Mouse (Mus musculus): ENCODE results near the gene Ccdc36. TPM values are rescaled to one million over a fixed set of nuclear protein-coding genes. Genes with fewer than 3 reads are reported as not detected.
A peak's percentile ranks its signal among the peaks of the same experiment; 100 is the strongest.

The Ccdc36 gene
- 1.6 TPM in 2 replicates for polyA plus RNA-seq (2015; fragmentation: Nextera tagmentation; extraction: Ambion mirVana)

DNA sequence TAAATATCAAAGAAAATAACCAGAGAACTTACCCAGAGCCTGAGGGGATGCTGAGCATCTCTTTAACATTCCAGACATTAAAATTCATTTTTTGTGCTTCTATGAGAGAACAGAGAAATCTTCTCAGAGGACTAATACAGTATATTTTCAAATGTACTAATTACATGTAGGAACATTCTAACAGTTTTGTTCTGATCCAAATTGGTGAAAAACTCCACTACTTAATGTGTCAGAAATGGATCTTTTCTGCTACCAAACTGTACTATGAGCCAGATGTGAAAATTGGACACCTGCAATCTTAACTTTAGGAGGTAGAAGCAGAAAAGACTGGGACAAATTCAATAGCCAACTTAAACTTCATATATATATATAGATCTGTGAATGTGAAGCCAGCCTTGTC lies at the start of gene Ccdc36:
Gene Ccdc36, minus strand, starts transcription at position 101 of the 400 bp plus-strand sequence.
- Histone ChIP-seq H3K4me3 (replicated peaks) (no peak within 1 kb of the TSS), H3K27me3 (no peaks in the 10 kb centered on the region), H3K4me2 (no peak within 1 kb of the TSS), H3K4me1 (0 out of 2 replicates have a peak, but pooled peaks cover 5% of the 10 kb centered on the region), H3K36me3 (no peaks in the 10 kb centered on the region), H3K9me3 (replicated peaks) (no peaks in the 10 kb centered on the region), H3K9ac (no peak within 1 kb of the TSS), H3K27ac (no peak within 1 kb of the TSS)
- ATAC-seq (replicated peaks; ENCODE audit: low FRiP score), result no peak

DNA sequence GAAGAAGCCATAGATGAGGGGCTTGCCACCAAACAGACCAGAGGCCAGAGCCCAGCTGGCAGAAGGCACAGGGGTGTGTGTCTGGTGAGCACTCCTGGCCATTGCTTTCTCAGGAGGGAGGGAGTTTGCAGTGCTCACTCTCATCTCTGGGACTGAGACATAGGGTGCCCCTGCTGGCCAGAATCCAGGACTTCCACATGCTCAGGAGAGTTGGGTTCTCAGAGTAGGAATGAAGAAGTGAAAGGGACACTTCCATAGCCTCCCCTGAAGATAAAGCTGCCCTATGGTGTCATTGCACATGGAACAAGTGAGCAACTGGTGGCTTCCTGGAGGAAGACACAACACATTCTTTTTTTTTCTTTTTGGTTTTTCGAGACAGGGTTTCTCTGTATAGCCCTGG lies 46.2 kb upstream of the Ccdc36 start:
- Histone ChIP-seq H3K4me2 (no peak overlapping the region), H3K4me1 (peaks cover 10% of the 10 kb centered on the region), H3K27me3 (no peaks in the 10 kb centered on the region), H3K4me3 (replicated peaks) (no peak overlapping the region), H3K9me3 (replicated peaks) (no peaks in the 10 kb centered on the region), H3K36me3 (no peaks in the 10 kb centered on the region), H3K9ac (no peak overlapping the region), H3K27ac (no peak overlapping the region)
- WGBS, result 73% methylated on average over 1 of the region's 1 CpGs
- ATAC-seq (replicated peaks; ENCODE audit: low FRiP score), result no peak

- Histone ChIP-seq H3K9me3 (replicated peaks) (no peaks in the 10 kb centered on the region), H3K36me3 (peaks cover 28% of the 10 kb centered on the region), H3K4me1 (no peaks in the 10 kb centered on the region), H3K27me3 (no peaks in the 10 kb centered on the region), H3K9ac (no peak overlapping the region), H3K4me3 (replicated peaks) (no peak overlapping the region), H3K4me2 (no peak overlapping the region), H3K27ac (no peak overlapping the region)
- 51% methylated on average over 4 of the region's 4 CpGs for WGBS
- no peak for ATAC-seq (replicated peaks; ENCODE audit: low FRiP score)
Measured at GRCm38 (mm10) chr9:108469845-108470244, 41.6 kb upstream of the Ccdc36 start.

- no peaks in the 10 kb centered on the region for H3K9me3 ChIP-seq (replicated peaks)
- ATAC-seq (replicated peaks; ENCODE audit: low FRiP score), result no peak
- no peaks in the 10 kb centered on the region for H3K4me1 ChIP-seq
- peaks cover 32% of the 10 kb centered on the region for H3K36me3 ChIP-seq
- no peak overlapping the region for H3K4me3 ChIP-seq (replicated peaks)
- H3K9ac ChIP-seq, result no peak overlapping the region
- WGBS, result 29% methylated on average over 5 of the region's 5 CpGs
- no peak overlapping the region for H3K27ac ChIP-seq
- no peak overlapping the region for H3K4me2 ChIP-seq
- H3K27me3 ChIP-seq, result no peaks in the 10 kb centered on the region
Measured at GRCm38 (mm10) chr9:108469430-108469829, 41.1 kb upstream of the Ccdc36 start.

- 94% methylated on average over 2 of the region's 2 CpGs for WGBS
- Histone ChIP-seq H3K9ac (no peak overlapping the region), H3K27me3 (no peaks in the 10 kb centered on the region), H3K27ac (no peak overlapping the region), H3K4me1 (peaks cover 20% of the 10 kb centered on the region), H3K9me3 (replicated peaks) (no peaks in the 10 kb centered on the region), H3K4me2 (no peak overlapping the region), H3K4me3 (replicated peaks) (no peak overlapping the region), H3K36me3 (peaks cover 51% of the 10 kb centered on the region)
- ATAC-seq (replicated peaks; ENCODE audit: low FRiP score), result no peak
Measured at GRCm38 (mm10) chr9:108466219-108466618, 37.9 kb upstream of the Ccdc36 start.

DNA sequence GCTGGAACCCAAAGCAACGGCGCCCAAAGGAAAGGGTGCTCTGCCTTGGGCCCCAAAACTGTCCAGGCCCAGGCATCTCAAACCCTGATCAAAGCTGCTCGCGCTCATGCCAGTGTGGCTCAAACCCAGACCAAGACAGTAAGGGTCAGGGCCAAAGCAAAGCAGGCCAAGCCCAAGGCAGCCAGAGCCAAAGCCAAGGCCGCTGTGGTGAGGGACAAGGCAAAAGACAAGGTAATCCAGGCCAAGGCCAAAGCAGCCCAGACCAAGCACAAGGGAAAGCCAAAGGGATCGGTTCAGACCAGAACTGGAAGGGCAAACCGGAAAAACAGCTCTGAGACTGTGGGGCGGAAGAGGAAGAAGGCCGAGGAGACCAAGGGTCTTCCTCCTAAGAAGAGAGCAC lies 35.4 kb upstream of the Ccdc36 start:
- ATAC-seq (replicated peaks; ENCODE audit: low FRiP score), result no peak
- no peaks in the 10 kb centered on the region for H3K27me3 ChIP-seq
- WGBS, result 91% methylated on average over 9 of the region's 9 CpGs
- no peak overlapping the region for H3K27ac ChIP-seq
- H3K4me2 ChIP-seq, result no peak overlapping the region
- H3K4me3 ChIP-seq (replicated peaks), result no peak overlapping the region
- H3K36me3 ChIP-seq, result peaks cover 51% of the 10 kb centered on the region
- no peaks in the 10 kb centered on the region for H3K9me3 ChIP-seq (replicated peaks)
- H3K9ac ChIP-seq, result no peak overlapping the region
- H3K4me1 ChIP-seq, result peaks cover 29% of the 10 kb centered on the region

- Histone ChIP-seq H3K27me3 (no peaks in the 10 kb centered on the region), H3K36me3 (peaks cover 46% of the 10 kb centered on the region), H3K9ac (0 out of 2 replicates have a peak overlapping the region, but pooled peaks have one; percentile 17), H3K9me3 (replicated peaks) (no peaks in the 10 kb centered on the region), H3K4me2 (peak overlapping the region; percentile 85), H3K4me1 (peaks cover 29% of the 10 kb centered on the region), H3K4me3 (replicated peaks) (peak overlapping the region; percentile 93), H3K27ac (peak overlapping the region; percentile 97)
- ATAC-seq (replicated peaks; ENCODE audit: low FRiP score), result peak; percentile 35; the same call in 1 of the 2 replicates
- WGBS, result 57% methylated on average over 10 of the region's 10 CpGs
Measured at GRCm38 (mm10) chr9:108462192-108462591, 33.9 kb upstream of the Ccdc36 start.

DNA sequence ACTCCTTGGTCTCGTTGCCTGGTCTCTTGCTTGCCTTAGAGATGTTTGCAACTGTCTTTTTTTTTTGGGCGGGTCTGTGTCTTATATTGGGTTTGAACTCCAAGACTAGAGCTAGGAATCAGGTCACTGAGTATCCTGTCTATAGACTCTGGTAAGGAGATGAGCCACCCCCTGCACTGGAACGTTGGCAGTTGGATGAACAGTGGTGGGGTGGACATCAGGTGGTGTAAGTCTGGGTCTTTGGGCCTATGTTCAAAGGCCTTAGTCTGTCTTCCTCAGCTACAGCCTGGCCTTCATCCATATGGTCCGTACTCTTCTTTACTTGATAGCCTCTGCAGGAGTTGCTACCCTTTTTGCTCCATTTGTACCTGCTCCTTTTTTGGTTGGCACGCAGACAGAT lies 33.4 kb upstream of the Ccdc36 start:
- Histone ChIP-seq H3K36me3 (peaks cover 42% of the 10 kb centered on the region), H3K27ac (peak overlapping the region; percentile 97), H3K4me1 (peaks cover 29% of the 10 kb centered on the region), H3K4me3 (replicated peaks) (peak overlapping the region; percentile 93), H3K4me2 (peak overlapping the region; percentile 85), H3K9me3 (replicated peaks) (no peaks in the 10 kb centered on the region), H3K27me3 (no peaks in the 10 kb centered on the region), H3K9ac (peak overlapping the region; percentile 93)
- ATAC-seq (replicated peaks; ENCODE audit: low FRiP score), result no peak
- 86% methylated on average over 5 of the region's 5 CpGs for WGBS

DNA sequence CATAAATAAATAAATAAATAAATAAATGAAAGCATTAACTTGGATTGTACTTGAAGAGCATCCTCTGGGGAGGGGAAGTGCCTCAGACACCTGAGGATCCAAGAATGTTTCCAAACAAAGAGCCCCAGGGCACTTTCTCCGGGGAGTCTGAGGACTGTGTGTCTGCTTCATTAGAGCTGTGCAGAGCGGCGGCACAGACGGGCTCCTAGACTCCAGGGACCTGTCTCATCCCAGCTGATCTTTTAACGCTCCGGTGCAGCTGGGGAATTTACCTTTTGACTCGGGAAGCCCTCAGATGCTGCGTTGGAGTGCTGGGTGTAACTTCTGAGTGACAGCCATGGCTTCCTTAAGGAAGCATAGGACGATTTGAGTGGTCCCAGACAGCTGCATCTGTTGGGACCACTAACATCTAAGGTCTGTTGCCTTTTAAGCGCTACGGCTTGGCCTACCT lies 32.9 kb upstream of the Ccdc36 start, which contains the start of gene Klhdc8b:
Gene Klhdc8b, minus strand, starts transcription at position 401 of the 451 bp plus-strand sequence.
- no peaks in the 10 kb centered on the region for H3K27me3 ChIP-seq
- H3K36me3 ChIP-seq, result peaks cover 37% of the 10 kb centered on the region
- peak within 1 kb of the TSS; percentile 85 for H3K4me2 ChIP-seq
- no peaks in the 10 kb centered on the region for H3K9me3 ChIP-seq (replicated peaks)
- peak; percentile 45 for ATAC-seq (replicated peaks; ENCODE audit: low FRiP score)
- H3K4me3 ChIP-seq (replicated peaks), result peak within 1 kb of the TSS; percentile 93
- H3K27ac ChIP-seq, result peak within 1 kb of the TSS; percentile 97
- H3K4me1 ChIP-seq, result peaks cover 29% of the 10 kb centered on the region
- H3K9ac ChIP-seq, result peak within 1 kb of the TSS; percentile 93
- 16% methylated on average over 11 of the region's 11 CpGs for WGBS

- no peaks in the 10 kb centered on the region for H3K27me3 ChIP-seq
- H3K4me1 ChIP-seq, result peaks cover 29% of the 10 kb centered on the region
- H3K27ac ChIP-seq, result peak within 1 kb of the TSS; percentile 97
- peak within 1 kb of the TSS; percentile 93 for H3K4me3 ChIP-seq (replicated peaks)
- no peaks in the 10 kb centered on the region for H3K9me3 ChIP-seq (replicated peaks)
- peaks cover 30% of the 10 kb centered on the region for H3K36me3 ChIP-seq
- H3K4me2 ChIP-seq, result peak within 1 kb of the TSS; percentile 85
- peak; percentile 78 for ATAC-seq (replicated peaks; ENCODE audit: low FRiP score)
- whole genome bisulfite sequencing, result under 1% methylated on average over 52 of the region's 52 CpGs
- H3K9ac ChIP-seq, result peak within 1 kb of the TSS; percentile 93
Measured at GRCm38 (mm10) chr9:108460319-108461178, 32.3 kb upstream of the Ccdc36 start, which contains the start of gene Ccdc71. Gene Ccdc71 (plus strand): TSS chr9:108460527.

DNA sequence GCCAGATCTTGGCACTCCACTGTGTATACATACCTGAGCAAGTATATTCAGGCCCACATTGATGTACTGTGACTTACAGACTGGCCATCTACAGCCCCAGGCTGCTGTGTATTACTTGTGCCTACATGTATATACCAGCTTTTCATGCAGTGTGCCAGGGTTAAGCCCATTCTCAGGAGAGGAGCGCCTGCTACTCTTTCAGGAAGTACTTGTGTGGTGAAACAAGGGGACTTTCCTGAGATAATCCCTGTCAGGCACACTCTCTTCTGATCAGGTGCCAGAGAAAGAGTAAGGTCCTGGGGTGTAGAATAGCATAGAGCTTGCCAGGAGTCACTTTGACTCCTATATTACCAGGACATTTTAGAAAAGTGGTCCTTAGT lies 31.6 kb upstream of the Ccdc36 start:
- Histone ChIP-seq H3K4me1 (peaks cover 29% of the 10 kb centered on the region), H3K4me3 (replicated peaks) (peak overlapping the region; percentile 93), H3K9me3 (replicated peaks) (no peaks in the 10 kb centered on the region), H3K27ac (peak overlapping the region; percentile 97), H3K9ac (no peak overlapping the region), H3K36me3 (peaks cover 24% of the 10 kb centered on the region), H3K4me2 (peak overlapping the region; percentile 85), H3K27me3 (no peaks in the 10 kb centered on the region)
- no peak for ATAC-seq (replicated peaks; ENCODE audit: low FRiP score)
- WGBS, result 90% methylated on average over 1 of the region's 1 CpGs

DNA sequence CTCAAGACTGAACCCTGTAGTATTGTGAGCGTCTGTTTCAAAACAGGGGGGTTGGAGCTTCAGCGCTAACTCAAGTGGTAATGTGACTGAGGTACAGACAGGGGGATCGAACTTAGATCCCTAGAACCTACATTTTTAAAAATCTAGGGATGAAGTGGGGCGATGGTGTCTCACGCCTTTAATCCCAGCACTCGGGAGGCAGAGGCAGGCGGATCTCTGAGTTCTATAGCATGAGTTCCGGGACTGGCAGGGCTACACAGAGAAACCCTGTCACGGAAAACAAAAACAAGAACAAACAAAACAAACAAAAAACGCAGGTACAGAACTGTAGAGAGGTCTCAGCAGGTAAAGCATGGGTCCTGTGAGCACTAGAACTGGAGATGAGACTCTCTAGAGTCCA lies 28.7 kb upstream of the Ccdc36 start:
- H3K27me3 ChIP-seq, result no peaks in the 10 kb centered on the region
- no peaks in the 10 kb centered on the region for H3K36me3 ChIP-seq
- 84% methylated on average over 10 of the region's 10 CpGs for WGBS

More for the DNA sequence above, 28.7 kb upstream of the Ccdc36 start:
- no peak for ATAC-seq (replicated peaks; ENCODE audit: low FRiP score)
- H3K4me1 ChIP-seq, result peaks cover 32% of the 10 kb centered on the region
- H3K4me2 ChIP-seq, result no peak overlapping the region
- H3K9ac ChIP-seq, result no peak overlapping the region
- no peak overlapping the region for H3K27ac ChIP-seq
- H3K4me3 ChIP-seq (replicated peaks), result no peak overlapping the region
- no peaks in the 10 kb centered on the region for H3K9me3 ChIP-seq (replicated peaks)
